Mouse (Mus musculus) stomach, embryonic 16.5 days (tissue): ENCODE data around the gene Cracr2a. TPM values are rescaled to one million over a fixed set of nuclear protein-coding genes. Genes with fewer than 3 reads are reported as not detected.

Source experiments
- ATAC-seq: fragments of 200-750 bp; cut with Nextera tagmentation; 2 replicates; pipeline ENCODE4 v1.8.0; 2017; ENCODE audit warnings: moderate number of reproducible peaks, moderate TSS enrichment; ENCODE audit not compliant: insufficient read depth, low FRiP score
- H3K27ac ChIP-seq: fragments of 300-500 bp; sonication (generic); 2 replicates; pipeline ENCODE4 v1.5.1; 2014; ENCODE audit warnings: low read length
- H3K27me3 ChIP-seq: fragments of 300-500 bp; sonication (generic); 2 replicates; pipeline ENCODE4 v1.6.1; 2014; ENCODE audit warnings: low read length, control low read depth, mixed read lengths; ENCODE audit not compliant: control insufficient read depth, insufficient read depth
- H3K36me3 ChIP-seq: fragments of 300-500 bp; sonication (generic); 2 replicates; pipeline ENCODE4 v1.6.1; 2014; ENCODE audit warnings: low read length; ENCODE audit not compliant: control insufficient read depth, insufficient read depth
- H3K4me1 ChIP-seq: fragments of 300-500 bp; sonication (generic); 2 replicates; pipeline ENCODE4 v1.6.1; 2014; ENCODE audit warnings: low read length, control low read depth, mixed read lengths; ENCODE audit not compliant: control insufficient read depth, insufficient read depth
- H3K4me2 ChIP-seq: fragments of 300-500 bp; sonication (generic); 2 replicates; pipeline ENCODE4 v1.6.1; 2014; ENCODE audit warnings: low read depth, low read length, mixed read lengths
- H3K4me3 ChIP-seq: fragments of 300-500 bp; sonication (generic); replicated peaks from 2 replicates; pipeline ENCODE4 v1.5.1; 2014; ENCODE audit warnings: mild to moderate bottlenecking, low read length
- H3K9ac ChIP-seq: fragments of 300-500 bp; sonication (generic); 2 replicates; pipeline ENCODE4 v1.6.1; 2014; ENCODE audit warnings: low read length
- H3K9me3 ChIP-seq: fragments of 300-500 bp; sonication (generic); replicated peaks from 2 replicates; pipeline ENCODE4 v1.6.1; 2016; ENCODE audit warnings: low read length, control low read depth; ENCODE audit not compliant: control insufficient read depth
- WGBS: fragments of 180-500 bp; shearing (Covaris S2); extraction: QIAGEN DNeasy Blood & Tissue Kit; methylation state at CpG from one replicate; pipeline ENCODE4 v1.1.7; 2014; 5-methylcytosine and 5-hydroxymethylcytosine counted together
- polyA plus RNA-seq: library from polyadenylated mRNA; unstranded; fragments of >200 nt; fragmentation: Nextera tagmentation; extraction: Ambion mirVana; gene quantifications from 2 replicates; pipeline ENCODE4 v1.2.1, GENCODE M21; 2015

Gene Cracr2a
- polyA plus RNA-seq, 1 experiment from 2014 or later = 3.1 TPM

- no peak for ATAC-seq
- Histone ChIP-seq H3K27me3 (no peaks in the 10 kb centered on the region), H3K4me3 (no peak overlapping the region), H3K36me3 (no peaks in the 10 kb centered on the region), H3K9ac (no peak overlapping the region), H3K4me2 (no peak overlapping the region), H3K9me3 (no peaks in the 10 kb centered on the region), H3K4me1 (peaks cover 4% of the 10 kb centered on the region), H3K27ac (no peak overlapping the region)
- WGBS = 83% methylated on average over 5 of the region's 5 CpGs
Observed at GRCm38 (mm10) chr6:127532304-127532703, 28.8 kb upstream of the Cracr2a start.

GRCm38 (mm10) chr6:127533766-127534165 is 27.4 kb upstream of the Cracr2a start:
- no peaks in the 10 kb centered on the region for H3K27me3 ChIP-seq
- WGBS = 74% methylated on average over 5 of the region's 5 CpGs
- no peak for ATAC-seq

GRCm38 (mm10) chr6:127537035-127537434 is 24.1 kb upstream of the Cracr2a start:
- Histone ChIP-seq H3K4me1 (no peaks in the 10 kb centered on the region), H3K27me3 (0 out of 2 replicates have a peak, but pooled peaks cover 4% of the 10 kb centered on the region), H3K9me3 (no peaks in the 10 kb centered on the region), H3K4me2 (no peak overlapping the region), H3K4me3 (no peak overlapping the region), H3K36me3 (no peaks in the 10 kb centered on the region), H3K27ac (no peak overlapping the region), H3K9ac (no peak overlapping the region)
- no peak for ATAC-seq
- WGBS = 69% methylated on average over 7 of the region's 7 CpGs

More at GRCm38 (mm10) chr6:127533766-127534165, 27.4 kb upstream of the Cracr2a start:
- H3K9ac ChIP-seq = no peak overlapping the region
- no peak overlapping the region for H3K4me2 ChIP-seq
- H3K4me3 ChIP-seq = no peak overlapping the region
- peaks cover 4% of the 10 kb centered on the region for H3K4me1 ChIP-seq
- H3K27ac ChIP-seq = no peak overlapping the region
- H3K9me3 ChIP-seq = no peaks in the 10 kb centered on the region
- no peaks in the 10 kb centered on the region for H3K36me3 ChIP-seq

GRCm38 (mm10) chr6:127538118-127538517 is 23.0 kb upstream of the Cracr2a start:
- H3K9me3 ChIP-seq = no peaks in the 10 kb centered on the region
- H3K4me3 ChIP-seq = no peak overlapping the region
- peaks cover 4% of the 10 kb centered on the region; the same call in 1 of the 2 replicates for H3K27me3 ChIP-seq
- 66% methylated on average over 2 of the region's 2 CpGs for WGBS
- H3K4me2 ChIP-seq = no peak overlapping the region
- no peaks in the 10 kb centered on the region for H3K4me1 ChIP-seq
- no peaks in the 10 kb centered on the region for H3K36me3 ChIP-seq
- no peak overlapping the region for H3K9ac ChIP-seq
- no peak for ATAC-seq
- no peak overlapping the region for H3K27ac ChIP-seq

- Histone ChIP-seq H3K36me3 (no peaks in the 10 kb centered on the region), H3K27me3 (peaks cover 4% of the 10 kb centered on the region; the same call in 1 of the 2 replicates), H3K4me3 (no peak overlapping the region), H3K4me1 (no peaks in the 10 kb centered on the region), H3K9me3 (no peaks in the 10 kb centered on the region), H3K27ac (no peak overlapping the region), H3K4me2 (no peak overlapping the region), H3K9ac (no peak overlapping the region)
- no peak for ATAC-seq
- WGBS = 86% methylated on average over 4 of the region's 4 CpGs
Observed at GRCm38 (mm10) chr6:127539226-127539625, 21.9 kb upstream of the Cracr2a start.

- H3K9me3 ChIP-seq = no peaks in the 10 kb centered on the region
- WGBS = 56% methylated on average over 5 of the region's 5 CpGs
Observed at GRCm38 (mm10) chr6:127539659-127540058, 21.5 kb upstream of the Cracr2a start.

GRCm38 (mm10) chr6:127540517-127540916 is 20.6 kb upstream of the Cracr2a start:
- 50% methylated on average over 4 of the region's 4 CpGs for WGBS
- H3K9me3 ChIP-seq = no peaks in the 10 kb centered on the region
- ATAC-seq = no peak

More at GRCm38 (mm10) chr6:127539659-127540058, 21.5 kb upstream of the Cracr2a start:
- Histone ChIP-seq H3K27me3 (peaks cover 4% of the 10 kb centered on the region; the same call in 1 of the 2 replicates), H3K9ac (no peak overlapping the region), H3K27ac (no peak overlapping the region), H3K4me2 (no peak overlapping the region), H3K4me3 (no peak overlapping the region), H3K36me3 (no peaks in the 10 kb centered on the region), H3K4me1 (no peaks in the 10 kb centered on the region)
- ATAC-seq = no peak

GRCm38 (mm10) chr6:127541617-127542374 is 19.3 kb upstream of the Cracr2a start:
- peaks cover 2% of the 10 kb centered on the region; the same call in 1 of the 2 replicates for H3K4me1 ChIP-seq
- H3K9me3 ChIP-seq = no peaks in the 10 kb centered on the region
- no peak overlapping the region for H3K27ac ChIP-seq
- no peak overlapping the region for H3K4me2 ChIP-seq
- ATAC-seq = no peak
- H3K27me3 ChIP-seq = peaks cover 4% of the 10 kb centered on the region; the same call in 1 of the 2 replicates
- no peak overlapping the region for H3K4me3 ChIP-seq
- no peaks in the 10 kb centered on the region for H3K36me3 ChIP-seq
- WGBS = 35% methylated on average over 18 of the region's 18 CpGs
- no peak overlapping the region for H3K9ac ChIP-seq

More at GRCm38 (mm10) chr6:127540517-127540916, 20.6 kb upstream of the Cracr2a start:
- no peak overlapping the region for H3K27ac ChIP-seq
- H3K4me1 ChIP-seq = no peaks in the 10 kb centered on the region
- H3K36me3 ChIP-seq = no peaks in the 10 kb centered on the region
- H3K9ac ChIP-seq = no peak overlapping the region
- no peak overlapping the region for H3K4me3 ChIP-seq
- H3K4me2 ChIP-seq = no peak overlapping the region
- peaks cover 4% of the 10 kb centered on the region; the same call in 1 of the 2 replicates for H3K27me3 ChIP-seq

- no peak overlapping the region for H3K9ac ChIP-seq
- no peaks in the 10 kb centered on the region for H3K36me3 ChIP-seq
- 38% methylated on average over 4 of the region's 4 CpGs for WGBS
- H3K27me3 ChIP-seq = no peaks in the 10 kb centered on the region; the same call in 1 of the 2 replicates
- H3K4me1 ChIP-seq = peaks cover 6% of the 10 kb centered on the region
- H3K4me3 ChIP-seq = no peak overlapping the region
- H3K9me3 ChIP-seq = no peaks in the 10 kb centered on the region
- no peak overlapping the region for H3K27ac ChIP-seq
- no peak overlapping the region for H3K4me2 ChIP-seq
- peak; percentile 69; the same call in 1 of the 2 replicates for ATAC-seq
Observed at GRCm38 (mm10) chr6:127546676-127547075, 14.5 kb upstream of the Cracr2a start.
